Mouse (Mus musculus) cortical plate, adult 2 months (tissue): Measurements from ENCODE around the gene Fgfr2.

Experiments used
- CTCF ChIP-seq: fragments of 200-500 bp; IDR thresholded peaks from 2 replicates; pipeline ENCODE4 v1.5.1; 2011; ENCODE audit warnings: mild to moderate bottlenecking, control low read depth, low read length; ENCODE audit not compliant: insufficient read depth; ENCODE audit errors: extremely low read depth
- POLR2A ChIP-seq: fragments of 200-500 bp; IDR thresholded peaks from 2 replicates; pipeline ENCODE4 v1.6.1; 2011; ENCODE audit warnings: mild to moderate bottlenecking, low read length, control low read depth; ENCODE audit not compliant: insufficient read depth; ENCODE audit errors: extremely low read depth

- TF ChIP-seq CTCF (no peak), POLR2A (no peak)
Observed at GRCm38 (mm10) chr7:130265319-130266165, 2857.6 kb downstream of the Fgfr2 start.
